Mouse (Mus musculus): Measurements from ENCODE around the gene Myrip.
A peak's percentile ranks its signal among the peaks of the same experiment; 100 is the strongest.

The Myrip gene

DNA sequence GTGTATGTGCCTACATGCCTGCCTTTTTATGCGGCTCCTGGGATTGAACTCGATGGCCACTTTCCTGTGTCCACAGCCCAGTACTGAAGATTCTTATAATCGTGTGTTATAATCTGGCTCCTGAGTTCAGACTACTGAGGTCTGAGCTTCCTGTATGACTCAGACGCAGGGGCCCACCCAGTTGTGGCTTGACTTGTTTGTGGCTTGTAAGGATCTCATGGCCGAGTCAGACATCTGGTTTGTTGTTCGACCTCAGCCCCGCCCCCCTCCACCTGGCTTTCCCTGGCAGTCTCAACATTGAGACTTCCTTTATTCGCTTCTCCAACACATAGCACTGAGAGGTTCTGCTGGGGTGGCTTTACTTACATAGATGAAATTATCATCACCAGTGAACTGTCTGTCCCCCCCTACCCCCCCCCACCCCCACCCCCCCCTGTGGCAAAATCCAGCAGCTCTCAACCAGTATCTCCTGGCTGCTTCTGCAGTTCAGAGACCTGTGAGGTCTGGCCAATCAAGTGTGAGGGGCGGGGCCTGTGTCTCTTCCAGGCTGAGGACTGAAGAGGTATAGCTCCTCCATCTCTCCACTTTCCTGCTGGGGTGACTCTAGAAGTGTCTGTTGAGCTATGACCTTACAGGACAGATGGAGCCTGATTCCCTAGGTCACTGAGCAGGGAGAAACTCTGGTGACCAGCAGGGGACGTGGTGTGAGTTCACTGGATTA lies 38.8 kb downstream of the Myrip start:
- DNase-seq, result peak in 1 of 2 experiments; percentile 27

DNA sequence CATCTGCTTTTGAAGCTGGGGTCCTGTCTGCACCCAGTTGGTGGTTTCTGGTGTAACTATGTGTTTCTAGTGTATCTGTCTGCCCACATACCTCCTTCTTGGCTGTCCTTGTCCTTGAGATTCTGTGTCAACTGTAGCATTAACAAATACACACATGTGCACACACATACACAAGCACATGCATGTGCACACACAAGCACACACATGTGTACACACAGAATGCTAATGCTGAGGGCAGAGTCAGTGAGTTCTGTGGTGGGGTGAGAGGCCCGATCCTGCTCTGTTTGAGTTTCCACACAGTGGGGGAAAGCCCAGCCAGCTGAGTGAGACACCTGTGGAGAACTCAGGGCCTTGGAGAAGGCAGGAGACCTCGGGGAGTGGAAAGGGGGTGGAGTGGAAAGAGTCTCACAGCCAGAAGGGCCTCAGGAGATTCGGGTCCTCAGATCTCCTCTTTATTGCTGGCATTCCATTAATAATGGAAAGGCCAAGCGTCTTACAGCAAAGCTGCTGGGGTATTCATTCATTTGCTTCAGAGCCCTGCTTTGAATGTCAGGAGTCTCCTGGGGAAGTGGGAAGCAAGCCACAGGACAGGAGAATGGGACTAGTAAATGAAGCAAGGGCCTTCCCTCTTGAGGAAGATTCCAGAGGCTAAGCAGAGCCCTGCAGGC lies 41.9 kb downstream of the Myrip start:
- DNase-seq, result no peak

GRCm38 (mm10) chr9:120345651-120346151 lies 44.4 kb downstream of the Myrip start:
- peak; percentile 24 to 49 for DNase-seq

GRCm38 (mm10) chr9:120349145-120349544 lies 47.8 kb downstream of the Myrip start:
- DNase-seq, result peak in 1 of 2 experiments; percentile 34

GRCm38 (mm10) chr9:120350346-120350745 lies 49.0 kb downstream of the Myrip start:
- peak; percentile 27 to 56 for DNase-seq

- no peak for DNase-seq
Observed at GRCm38 (mm10) chr9:120351061-120351460, 49.7 kb downstream of the Myrip start.

DNA sequence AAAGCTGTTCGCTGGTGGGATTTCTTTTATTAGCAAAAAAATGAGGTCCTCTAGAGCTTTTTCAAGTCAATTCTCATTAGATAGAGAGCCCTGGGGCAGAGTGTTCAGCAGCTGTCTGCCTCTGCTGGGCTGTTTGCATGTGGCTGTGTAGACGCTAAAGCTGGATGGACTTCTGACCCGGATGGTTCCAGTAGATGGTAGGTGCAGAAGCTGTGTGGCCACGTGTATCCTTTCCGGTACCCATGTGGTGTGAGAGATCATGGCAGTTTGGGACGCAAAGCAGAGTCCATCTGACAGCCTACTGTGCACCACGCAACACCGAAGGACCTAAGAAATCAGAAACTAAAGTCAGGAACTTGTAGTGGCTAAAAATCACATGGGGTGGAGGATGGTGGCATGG lies 50.2 kb downstream of the Myrip start:
- DNase-seq, result no peak

- no peak for DNase-seq
Observed at GRCm38 (mm10) chr9:120353036-120353435, 51.7 kb downstream of the Myrip start.

GRCm38 (mm10) chr9:120353967-120354366 lies 52.7 kb downstream of the Myrip start:
- no peak for DNase-seq

- no peak for DNase-seq
Observed at GRCm38 (mm10) chr9:120354550-120355345, 53.4 kb downstream of the Myrip start.

- peak in 1 of 2 experiments; percentile 7 for DNase-seq
Observed at GRCm38 (mm10) chr9:120356490-120356889, 55.2 kb downstream of the Myrip start.

GRCm38 (mm10) chr9:120358060-120358459 lies 56.7 kb downstream of the Myrip start:
- DNase-seq, result no peak

- DNase-seq, result peak; percentile 61 to 76
Observed at GRCm38 (mm10) chr9:120360397-120361177, 59.3 kb downstream of the Myrip start.

DNA sequence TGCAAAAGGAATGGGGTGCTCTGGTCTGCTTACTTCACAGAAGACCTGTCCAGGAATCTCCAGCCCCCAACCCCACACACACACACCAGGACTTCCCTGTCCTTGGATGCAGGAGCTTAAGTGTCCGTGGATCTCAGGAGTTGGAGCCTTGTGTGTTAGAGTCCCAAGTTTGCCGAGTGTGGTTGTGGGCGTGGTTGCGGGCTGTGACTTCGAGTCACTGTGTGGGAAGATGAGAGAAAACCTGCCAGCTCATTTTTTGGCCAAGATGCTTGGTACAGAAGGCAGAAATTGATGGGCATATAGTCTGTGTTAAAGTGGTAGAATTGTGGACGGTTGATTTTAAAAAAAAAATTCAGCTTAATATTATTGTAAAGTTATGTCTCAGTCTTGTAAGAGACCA lies 60.3 kb downstream of the Myrip start:
- DNase-seq, result no peak

DNA sequence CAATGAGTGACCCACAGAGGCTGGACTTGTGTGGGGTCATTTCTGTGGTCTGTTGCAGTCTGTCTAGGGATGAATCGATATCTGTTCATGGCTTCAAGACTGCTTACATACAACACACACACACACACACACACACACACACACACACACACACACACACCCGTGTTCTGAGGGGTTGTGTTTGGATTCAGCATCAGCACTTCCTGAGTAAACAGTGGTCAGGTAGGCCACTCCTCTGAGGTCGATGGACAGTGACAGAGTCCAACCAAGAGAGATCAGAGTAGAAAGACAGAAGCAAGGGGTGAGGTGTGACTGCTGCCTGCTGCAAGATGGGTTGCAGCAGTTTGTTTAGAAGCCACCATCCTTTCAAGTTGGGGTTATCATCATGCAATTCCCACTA lies 61.4 kb downstream of the Myrip start:
- DNase-seq, result no peak

DNA sequence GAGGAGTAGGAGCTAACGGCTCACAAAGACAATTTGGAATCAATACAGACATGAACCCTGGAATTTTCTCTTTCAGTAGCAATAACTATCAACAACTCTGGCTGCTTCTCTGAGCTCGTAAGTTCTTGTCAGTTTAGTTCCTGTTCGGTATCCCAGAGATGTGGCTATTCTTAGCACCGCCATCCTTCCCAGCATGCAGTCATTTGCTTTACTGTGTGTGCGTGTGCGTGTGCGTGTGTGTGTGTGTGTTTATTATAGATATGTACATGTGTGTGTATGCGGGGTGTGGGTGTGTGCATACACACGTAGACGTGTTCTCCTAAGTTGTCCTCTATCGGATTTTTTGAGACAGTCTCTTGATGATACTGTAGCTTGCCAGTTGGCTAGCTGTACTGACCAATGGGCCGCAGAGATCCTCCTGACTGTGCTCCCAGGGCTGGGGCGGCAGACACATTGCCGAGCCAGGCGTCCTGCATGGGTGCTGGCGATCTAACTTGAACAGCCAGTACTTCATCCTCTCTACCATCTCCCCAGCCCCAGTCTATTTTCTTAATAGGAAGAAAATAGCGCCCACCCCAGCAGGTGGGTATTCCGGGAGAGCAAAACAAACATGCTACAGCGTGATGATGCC lies 63.5 kb downstream of the Myrip start:
- no peak for DNase-seq

DNA sequence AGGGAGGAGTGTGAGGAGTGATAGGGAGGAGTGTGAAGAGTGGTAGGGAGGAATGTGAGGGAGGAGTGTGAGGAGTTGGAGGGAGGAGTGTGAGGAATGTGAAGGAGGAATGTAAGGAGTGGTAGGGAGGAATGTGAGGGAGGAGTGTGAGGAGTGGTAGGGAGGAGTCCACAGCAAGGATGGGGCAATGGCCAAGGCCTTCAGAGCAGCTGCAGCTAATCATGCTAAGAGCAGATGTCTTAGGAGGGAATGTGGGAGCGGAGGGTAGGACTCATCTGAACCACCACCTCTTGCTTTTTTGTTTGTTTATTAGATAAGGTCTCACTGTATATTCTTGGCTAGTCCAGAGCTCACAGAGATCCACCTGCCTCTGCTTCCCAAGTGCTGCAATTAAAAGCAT lies 66.2 kb downstream of the Myrip start:
- DNase-seq, result no peak

- DNase-seq, result no peak
Observed at GRCm38 (mm10) chr9:120371633-120372032, 70.3 kb downstream of the Myrip start.

GRCm38 (mm10) chr9:120372347-120372746 lies 71.0 kb downstream of the Myrip start:
- DNase-seq, result no peak

DNA sequence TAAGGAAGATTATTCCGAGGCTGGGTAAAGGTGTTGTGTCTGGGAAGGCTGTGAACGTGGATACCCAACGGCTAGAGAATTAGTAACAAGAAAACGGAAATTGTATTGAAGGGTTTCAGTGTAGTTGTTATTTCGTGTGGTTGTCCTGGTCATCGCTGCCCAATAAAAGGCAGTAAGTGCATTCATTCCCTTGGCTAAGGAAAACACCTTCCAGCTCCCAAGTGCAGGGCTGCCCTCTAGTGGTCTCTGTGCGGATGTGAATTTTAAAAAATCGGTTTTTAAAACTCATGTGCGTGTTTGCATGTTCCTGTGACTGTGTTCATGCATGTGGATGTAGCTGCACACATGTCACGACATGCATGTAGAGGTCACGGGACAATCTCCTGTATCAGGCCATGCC lies 76.4 kb downstream of the Myrip start:
- DNase-seq, result peak in 1 of 2 experiments; percentile 58

DNA sequence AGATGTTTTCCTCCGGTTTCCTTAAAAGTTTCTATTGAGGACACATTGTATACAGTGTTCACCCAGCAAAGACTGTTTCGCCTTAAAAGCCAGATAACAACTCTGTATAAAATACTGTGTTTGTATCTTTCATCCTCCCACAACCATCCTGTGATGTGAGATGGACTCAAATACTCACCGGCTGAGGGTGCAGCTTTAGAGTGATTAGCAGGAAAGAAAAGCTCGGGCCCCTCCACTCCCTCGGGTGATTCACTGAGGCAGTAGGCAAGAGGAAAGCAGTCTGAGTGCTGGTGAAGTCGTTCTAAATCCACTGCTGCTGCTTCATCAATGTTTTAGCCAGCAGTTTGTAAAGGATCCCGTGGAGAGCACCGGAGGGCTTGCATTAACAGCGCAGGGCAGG lies 93.9 kb downstream of the Myrip start:
- no peak for DNase-seq

DNA sequence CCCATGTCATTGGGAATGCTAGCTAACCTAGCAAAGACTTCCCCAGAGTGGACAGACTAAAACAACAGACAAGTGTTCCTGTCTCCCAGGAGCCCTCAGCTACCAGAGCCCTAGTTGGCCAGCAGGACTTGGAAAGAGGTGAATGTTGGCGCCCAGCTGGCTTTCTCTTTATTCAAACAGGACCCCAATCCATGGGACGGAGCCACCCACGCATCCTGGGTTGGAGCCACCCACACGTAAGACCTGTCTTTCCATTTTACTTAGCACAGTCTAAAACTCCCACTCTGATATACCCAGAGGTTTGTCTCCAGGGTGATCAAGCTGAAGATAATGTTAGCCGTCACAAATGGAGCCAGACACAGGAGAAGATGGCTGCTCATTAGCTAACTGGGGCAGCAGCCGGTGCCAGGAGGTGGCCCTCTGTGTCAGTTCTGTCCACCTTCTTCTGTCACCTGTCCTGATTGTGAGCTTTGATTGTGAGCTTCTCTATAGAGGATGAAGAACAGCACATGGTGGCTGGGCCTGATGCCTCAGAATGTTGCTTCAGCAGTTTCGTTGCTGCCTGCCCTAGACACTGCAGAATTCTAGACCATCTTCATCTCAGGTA lies 95.4 kb downstream of the Myrip start:
- DNase-seq, result no peak
